Mouse (Mus musculus): Measurements from ENCODE around the gene Panx2.

DNA sequence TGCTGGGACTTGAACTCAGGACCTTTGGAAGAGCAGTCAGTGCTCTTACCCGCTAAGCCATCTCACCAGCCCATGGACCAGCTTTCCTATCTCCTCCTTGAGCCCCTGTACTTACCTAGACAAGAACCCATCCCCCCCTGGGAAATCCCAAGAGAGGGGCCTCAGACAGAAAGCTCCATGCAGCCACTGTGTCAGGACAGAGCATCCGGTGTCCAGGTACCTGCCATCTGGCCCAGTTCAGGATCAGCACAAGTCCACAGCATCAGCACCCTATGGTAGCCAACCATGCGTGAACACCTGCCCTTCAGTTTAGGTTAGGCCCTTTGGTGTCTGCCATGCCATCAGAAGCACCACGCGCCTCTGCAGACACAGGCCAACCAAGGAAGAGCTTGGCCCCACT is 5.4 kb downstream of the Panx2 start:
- TF ChIP-seq CTCF (IDR thresholded peaks at IDR 0.05; ENCODE audit: low read depth, low read length) (no peak), POLR2AphosphoS5 (IDR thresholded peaks at IDR 0.05; ENCODE audit: insufficient replicate concordance, low read depth, low read length) (no peak), TAL1 (conservative IDR thresholded peaks at IDR 0.05; ENCODE audit: low read depth, low read length) (no peak), GATA1 (IDR thresholded peaks at IDR 0.05; ENCODE audit: borderline replicate concordance, low read length) (no peak), GATA2 (IDR thresholded peaks at IDR 0.05; ENCODE audit: borderline replicate concordance, low read depth, low read length) (no peak)
